Mouse (Mus musculus) frontal cortex, postnatal 14 days (tissue): ENCODE results near the gene Gpc1.

Experiments used
- DNase-seq, 2 experiments: peaks; one replicate each; pipeline ENCODE4 v3.0.0; 2022; ENCODE audit warnings: low spot score in 2 of 2

The Gpc1 gene

DNA sequence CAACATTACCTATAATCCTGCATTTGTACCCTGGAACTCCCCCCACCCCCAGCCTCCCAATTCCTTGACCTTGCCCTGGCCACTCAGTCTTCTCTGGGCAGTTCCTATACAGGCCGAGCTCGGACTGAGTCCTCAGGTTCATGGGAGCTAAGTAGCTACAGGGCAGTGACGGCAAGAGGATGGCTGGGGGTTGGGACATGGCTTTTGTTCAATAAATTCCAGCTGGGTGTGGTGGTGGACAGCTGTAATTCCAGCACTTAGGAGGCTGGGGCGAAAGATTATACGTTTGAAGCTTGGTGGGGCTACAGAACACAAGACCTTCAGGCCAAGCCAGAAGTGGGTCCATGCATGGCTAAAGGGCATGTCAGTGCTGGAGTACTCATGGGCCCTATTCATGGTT lies 48.7 kb downstream of the Gpc1 start:
- DNase-seq = no peak

DNA sequence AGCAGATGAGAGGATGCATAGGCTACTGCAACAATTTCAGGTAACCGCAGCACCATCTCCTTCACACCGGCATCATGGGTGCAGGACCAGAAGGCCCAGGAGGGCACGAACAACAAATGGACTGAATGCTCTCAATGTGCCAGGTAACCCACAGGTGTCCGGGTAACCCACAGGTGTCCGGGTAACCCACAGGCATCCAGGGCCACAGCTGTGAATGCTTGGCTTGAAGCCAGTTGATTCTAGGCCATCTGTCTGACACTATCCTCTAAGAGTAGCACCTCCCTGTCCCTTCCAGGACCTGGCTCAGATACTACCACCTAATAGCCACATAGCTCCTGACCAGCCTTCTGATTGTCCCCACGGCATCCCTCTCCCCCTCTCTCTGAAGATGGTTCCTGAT lies 50.5 kb downstream of the Gpc1 start:
- DNase-seq = no peak

DNA sequence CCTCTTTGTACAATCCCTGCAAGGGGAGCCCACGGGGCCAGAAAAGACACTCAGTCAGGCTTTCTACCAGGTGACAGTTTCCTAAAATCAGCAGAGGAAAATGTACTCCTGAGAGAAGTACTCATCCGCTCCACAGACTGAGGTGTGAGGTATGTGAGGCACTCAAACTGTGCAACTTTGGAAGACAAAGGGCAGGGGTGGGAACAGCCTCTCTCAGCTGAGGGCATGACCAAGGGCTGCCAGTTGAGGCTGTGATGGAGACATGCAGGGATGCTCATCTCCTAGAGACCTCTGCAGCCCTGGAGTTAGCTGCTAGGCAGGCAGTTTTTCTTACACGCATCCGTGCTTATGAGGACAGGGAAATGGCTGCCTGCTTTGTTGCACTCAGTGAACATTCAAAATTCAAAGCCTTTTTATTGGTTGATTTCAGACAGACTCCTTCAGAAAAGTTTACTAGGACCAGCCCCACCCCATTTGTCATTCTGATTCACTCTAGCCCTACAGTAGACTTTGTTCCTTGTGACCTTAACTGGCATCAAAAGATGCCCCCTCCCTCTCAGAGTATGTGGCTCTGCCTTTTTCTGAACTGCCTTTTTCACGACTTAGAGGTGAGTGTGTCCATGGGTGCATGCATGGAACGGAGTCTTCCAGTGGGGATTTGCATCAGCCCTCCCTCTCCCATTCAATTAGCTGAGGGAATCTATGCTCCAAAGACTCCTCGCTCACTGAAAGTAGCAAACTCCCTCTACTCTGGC lies 57.6 kb downstream of the Gpc1 start:
- DNase-seq = no peak

DNA sequence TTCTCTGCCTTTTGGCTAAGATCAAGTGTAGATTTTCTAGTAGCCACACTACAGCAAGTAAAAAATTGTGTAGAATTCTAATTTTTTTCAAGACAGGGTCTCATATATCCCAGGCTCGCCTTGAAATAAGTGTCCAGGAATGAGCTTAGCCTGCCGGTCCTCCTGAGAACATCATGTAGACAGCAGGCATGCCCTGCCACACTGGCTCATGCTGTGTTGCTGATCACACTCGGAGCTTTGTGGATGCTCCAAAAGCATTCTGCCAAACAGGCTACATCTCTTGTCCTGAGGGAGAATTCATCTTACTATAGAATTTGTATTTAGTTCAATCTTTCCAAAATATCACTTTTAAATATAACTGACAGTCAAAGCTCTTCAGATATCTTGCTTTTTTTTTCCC lies 61.3 kb downstream of the Gpc1 start:
- no peak for DNase-seq

DNA sequence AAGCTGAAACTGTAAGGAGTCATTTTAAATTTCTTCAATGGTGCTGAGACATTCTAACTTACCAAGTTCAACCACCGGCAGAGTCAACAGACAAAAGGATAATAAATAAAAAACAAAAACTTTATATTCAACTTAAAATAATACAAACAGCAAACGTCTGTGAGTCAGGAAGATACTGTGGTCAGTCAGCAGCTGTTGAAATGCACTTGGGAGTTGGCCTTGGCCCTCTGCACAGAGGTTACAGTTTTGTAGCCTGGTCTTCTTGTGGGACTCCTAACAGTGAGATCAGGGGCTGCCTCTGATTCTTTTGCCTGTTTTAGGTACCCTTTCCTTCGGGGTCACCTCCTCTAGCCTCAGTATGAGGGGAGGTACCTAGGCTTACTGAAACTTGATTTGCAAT lies 62.5 kb downstream of the Gpc1 start:
- DNase-seq = no peak

DNA sequence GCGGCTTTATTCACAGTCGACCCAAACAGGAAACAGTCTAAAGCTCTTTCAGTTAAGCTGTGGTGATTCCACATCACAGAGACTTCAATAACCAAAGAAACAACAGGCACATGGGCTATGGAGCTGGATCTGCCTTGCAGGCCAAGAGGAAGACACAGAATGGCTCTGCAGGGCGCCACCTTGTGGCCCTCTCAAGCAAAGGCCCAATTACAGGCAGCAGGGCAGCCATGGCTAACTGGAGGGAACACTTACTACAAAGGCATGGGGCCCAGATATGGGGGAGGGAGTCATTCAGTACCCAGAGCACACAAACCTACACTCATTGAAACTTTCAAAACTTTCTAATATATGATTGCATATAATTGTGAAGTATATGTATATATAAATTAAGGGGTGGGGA lies 63.6 kb downstream of the Gpc1 start:
- DNase-seq = peak; percentile 69 to 79

DNA sequence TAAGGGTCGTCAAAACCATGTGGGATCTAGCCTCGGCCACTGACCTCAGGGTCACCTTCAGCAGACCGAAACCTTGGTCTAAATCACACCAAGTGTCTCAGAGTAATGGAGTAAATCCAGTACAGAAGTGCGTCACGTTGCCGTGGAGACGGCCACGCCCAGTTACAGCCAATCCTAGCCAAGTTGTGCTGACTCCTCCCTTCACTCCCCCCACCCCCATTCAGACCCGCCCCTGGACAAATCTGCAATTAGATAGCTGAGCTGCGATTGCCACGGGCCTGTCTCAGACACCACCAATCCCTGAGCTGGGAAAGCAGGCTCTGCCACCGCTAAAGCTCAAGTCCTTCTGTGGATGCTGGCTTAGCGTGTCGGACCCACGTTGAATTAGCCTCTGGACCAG lies 71.3 kb downstream of the Gpc1 start, which contains the start of gene Ankmy1:
Ankmy1 (minus strand) TSS at position 121 of the 400 bp plus-strand sequence.
- peak; percentile 58 to 71 for DNase-seq

DNA sequence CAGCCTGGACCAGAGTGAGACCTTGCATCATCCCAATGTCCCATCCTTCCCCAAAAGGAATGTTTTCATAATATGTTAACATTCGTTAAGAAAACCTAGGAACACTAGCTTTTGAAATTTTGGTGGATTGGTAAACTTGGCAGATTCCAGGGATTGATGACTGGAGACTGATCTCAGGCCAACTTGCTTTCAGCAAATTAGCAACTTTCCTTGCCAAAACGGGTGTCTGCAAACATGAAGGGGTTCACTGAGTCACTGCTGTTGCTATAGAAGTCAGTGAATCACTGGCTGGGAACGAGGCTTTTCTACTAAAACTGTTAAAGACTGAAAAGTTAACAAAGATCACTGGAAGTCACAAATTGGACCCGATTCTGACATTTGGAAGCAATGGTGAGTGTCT lies 72.2 kb downstream of the Gpc1 start:
- no peak for DNase-seq

DNA sequence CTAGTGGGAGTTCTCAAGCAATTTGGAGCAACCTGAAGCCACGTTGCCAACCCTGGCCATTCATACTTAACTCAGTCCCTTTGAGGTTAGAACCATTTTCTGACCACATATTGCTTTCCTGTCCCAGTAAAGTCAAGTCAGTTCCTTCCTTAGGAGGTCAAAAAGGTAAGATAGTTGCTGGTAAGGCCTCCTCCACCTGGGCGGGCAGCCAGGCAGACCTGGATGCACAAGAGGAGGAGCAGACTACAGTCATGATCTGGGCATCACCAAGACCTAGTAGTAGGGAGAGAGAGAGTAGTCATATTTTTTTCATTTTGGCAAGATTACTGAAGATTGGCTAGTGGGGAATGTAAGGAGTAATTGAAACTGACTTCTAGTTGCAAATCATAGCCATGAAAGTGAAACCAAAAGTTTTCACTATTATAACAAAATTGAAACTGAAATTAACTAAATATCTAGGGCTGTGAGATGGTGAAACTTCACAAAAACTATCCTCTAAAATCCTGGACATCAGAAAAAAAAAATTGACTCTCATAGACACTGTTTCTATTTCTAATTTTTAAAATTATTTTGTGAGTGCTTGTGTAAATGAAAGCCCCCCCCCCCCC lies 74.4 kb downstream of the Gpc1 start:
- no peak for DNase-seq

DNA sequence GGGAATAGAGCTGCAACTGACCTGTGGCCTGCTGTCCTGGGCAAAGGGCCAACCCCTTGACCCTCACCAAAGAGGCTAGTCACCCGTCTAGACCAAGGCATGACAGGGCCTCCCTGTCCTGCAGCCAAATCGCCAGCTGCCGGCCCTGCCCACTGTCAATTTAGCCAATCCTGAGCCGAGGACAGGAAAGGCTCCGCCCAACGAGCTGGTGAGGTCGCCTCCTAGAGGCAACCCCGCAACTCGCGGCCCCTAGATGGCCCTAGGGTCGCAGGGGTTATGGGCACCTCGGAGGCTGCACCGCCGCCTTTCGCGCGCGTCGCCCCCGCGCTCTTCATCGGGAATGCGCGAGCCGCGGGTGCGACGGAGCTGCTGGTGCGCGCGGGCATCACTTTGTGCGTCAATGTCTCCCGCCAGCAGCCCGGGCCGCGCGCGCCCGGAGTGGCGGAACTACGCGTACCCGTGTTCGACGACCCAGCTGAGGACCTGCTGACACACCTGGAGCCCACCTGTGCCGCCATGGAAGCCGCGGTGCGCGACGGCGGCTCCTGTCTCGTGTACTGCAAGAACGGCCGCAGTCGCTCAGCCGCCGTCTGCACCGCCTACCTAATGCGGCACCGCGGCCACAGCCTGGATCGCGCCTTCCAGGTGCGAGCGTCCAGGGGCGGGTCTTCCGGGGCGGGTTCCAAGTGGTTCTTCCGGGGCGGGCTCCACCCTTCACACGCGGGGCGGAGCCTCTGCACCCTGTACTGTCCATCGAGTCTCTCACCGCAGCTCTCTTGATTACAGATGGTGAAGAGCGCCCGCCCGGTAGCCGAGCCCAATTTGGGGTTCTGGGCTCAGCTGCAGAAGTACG lies 75.6 kb downstream of the Gpc1 start, which contains the start of gene Dusp28:
Dusp28 (plus strand) TSS at position 203 of the 853 bp plus-strand sequence.
- peak; percentile 68 to 78 for DNase-seq

DNA sequence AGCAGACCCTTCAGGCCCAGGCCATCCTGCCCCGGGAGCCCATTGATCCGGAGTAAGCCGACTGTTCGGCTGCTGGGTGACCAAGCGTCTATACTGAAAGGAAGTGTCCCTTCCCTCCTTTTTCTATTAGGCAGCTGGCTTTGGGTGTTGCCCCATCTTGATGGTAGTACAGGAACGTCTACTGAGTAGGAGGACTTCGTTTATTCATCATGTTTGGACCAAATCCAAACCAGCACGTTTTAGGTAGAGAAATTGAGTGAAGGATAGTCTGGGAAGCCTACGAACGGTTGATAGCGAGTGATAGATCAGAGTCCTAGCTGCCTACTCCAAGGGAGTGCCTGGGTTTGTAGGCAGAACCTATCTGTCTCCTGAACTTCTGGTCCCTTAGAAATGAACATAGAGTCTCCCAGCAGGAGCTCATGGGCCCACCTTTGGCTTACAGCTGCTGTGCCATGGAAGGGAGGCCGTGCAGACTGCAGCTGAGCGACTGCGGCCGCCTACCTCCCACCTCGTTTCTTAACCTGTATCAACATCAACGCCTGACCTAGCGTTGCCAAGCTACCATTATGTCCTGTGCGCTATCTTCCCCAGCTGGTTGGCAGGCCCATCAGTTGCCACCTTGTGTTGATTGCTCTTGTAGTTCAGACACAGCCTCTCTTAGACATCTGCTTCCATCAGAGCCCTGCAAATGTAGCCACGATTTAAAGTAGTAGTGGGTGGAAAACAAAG lies 76.4 kb downstream of the Gpc1 start:
- no peak for DNase-seq

DNA sequence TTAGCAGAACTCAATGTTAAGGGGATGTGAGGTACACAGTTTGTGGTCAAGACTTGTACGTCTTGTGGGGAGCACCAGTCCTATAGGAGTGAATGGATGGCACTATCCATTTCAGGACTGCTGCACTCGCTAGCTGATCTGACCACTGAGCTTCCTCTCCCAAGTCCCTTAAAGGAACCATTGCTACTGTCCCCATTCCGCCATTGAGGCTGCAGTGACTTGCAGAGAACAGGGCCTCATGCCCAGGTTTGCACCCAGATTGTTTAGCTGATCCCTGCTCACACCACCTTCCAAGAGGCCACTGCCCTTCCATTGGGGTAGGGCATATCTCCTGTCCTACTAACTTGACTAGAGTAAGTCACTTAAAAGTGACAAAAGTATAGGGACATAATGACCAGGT lies 77.2 kb downstream of the Gpc1 start:
- DNase-seq = no peak

DNA sequence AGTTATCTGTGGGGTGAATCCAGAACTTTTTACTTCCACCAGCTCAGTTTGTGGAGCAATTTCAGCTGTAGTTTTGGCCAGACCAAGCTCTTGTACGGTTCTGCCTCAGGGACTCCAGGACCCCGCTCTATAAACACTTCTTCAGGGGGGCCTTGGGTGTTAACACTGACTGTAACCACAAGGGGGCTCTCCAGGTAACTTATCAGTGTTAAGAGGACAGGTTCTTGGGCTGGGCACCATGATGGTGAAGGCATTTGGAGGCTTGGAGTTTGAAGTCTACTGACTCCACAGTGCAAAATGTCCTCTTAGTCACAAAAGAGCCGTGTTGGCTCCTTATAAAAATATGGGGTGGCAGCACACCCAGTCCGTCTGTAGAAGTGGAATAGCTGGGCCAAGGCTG lies 77.6 kb downstream of the Gpc1 start:
- no peak for DNase-seq
